Comparison of ENCODE assay signal across 8 mouse cellular contexts in the genomic region with DNA sequence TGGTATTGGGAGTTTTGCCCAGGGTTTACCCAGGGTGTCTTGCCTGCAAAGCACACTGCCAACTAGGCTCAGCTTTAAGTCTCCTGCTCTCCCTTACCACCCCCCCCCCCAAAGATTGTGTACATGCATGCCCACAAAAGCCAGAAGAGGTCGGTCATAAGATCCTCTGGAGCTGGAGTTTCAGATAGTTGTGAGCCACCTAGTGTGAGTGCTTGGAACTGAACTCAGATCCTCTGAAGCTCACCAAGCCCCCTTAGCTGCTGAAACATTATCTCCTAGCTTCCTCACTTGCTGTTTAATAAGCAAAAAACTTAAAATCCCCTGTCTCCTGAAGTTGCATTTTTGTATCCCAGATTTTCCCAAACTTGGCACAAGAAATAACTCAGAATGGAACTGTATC. TPM values are rescaled to one million over a fixed set of nuclear protein-coding genes. Genes with fewer than 3 reads are reported as not detected.
DNase-seq lines count a peak whose midpoint lies in the region; ATAC-seq and TF ChIP-seq lines count a peak whose summit lies in the region.

No protein-coding gene starts in this region.

- H3K27ac ChIP-seq in gastrocnemius, adult 2 months, result no peak overlapping the region
- H3K27ac ChIP-seq in thymus, adult 2 months (ENCODE audit: control insufficient read depth, insufficient read depth, low read length), result no peak overlapping the region
- no peak overlapping the region for H3K27ac ChIP-seq in kidney, postnatal 0 days

- H3K9ac ChIP-seq in kidney, postnatal 0 days (ENCODE audit: low read depth, low read length), result no peak overlapping the region

- 9% methylated on average over 1 of the region's 1 CpGs for WGBS in thymus, adult 2 months
- WGBS in kidney, postnatal 0 days, result 0% methylated on average over 1 of the region's 1 CpGs

- TF ChIP-seq POLR2A in thymus, adult 2 months (IDR thresholded peaks at IDR 0.05; ENCODE audit: control insufficient read depth, extremely low read depth, insufficient read depth, low read length, poor library complexity), result no peak

- H3K4me3 ChIP-seq in gastrocnemius, adult 2 months, result no peak overlapping the region
- no peak overlapping the region for H3K4me3 ChIP-seq in thymus, adult 2 months (ENCODE audit: control insufficient read depth, insufficient read depth, low read length)
- H3K4me3 ChIP-seq in kidney, postnatal 0 days (replicated peaks; ENCODE audit: low read depth, low read length), result no peak overlapping the region

- H3K4me1 ChIP-seq in thymus, adult 2 months (replicated peaks; ENCODE audit: control insufficient read depth, insufficient read depth, low read length), result no peaks in the 10 kb centered on the region
- H3K4me1 ChIP-seq in kidney, postnatal 0 days (replicated peaks; ENCODE audit: insufficient read depth, low read length), result no peaks in the 10 kb centered on the region

- no peaks in the 10 kb centered on the region for H3K27me3 ChIP-seq in thymus, adult 2 months (ENCODE audit: control insufficient read depth, insufficient read depth, low read length)
- H3K27me3 ChIP-seq in kidney, postnatal 0 days (ENCODE audit: insufficient read depth, low read length), result no peaks in the 10 kb centered on the region

- TF ChIP-seq CTCF in gastrocnemius, adult 2 months (IDR thresholded peaks at IDR 0.05), result peak; percentile 66
- TF ChIP-seq CTCF in thymus, adult 2 months (IDR thresholded peaks at IDR 0.05; ENCODE audit: borderline replicate concordance, control insufficient read depth, extremely low read depth, insufficient read depth, low read length, poor library complexity), result no peak
- peak; percentile 72 for TF ChIP-seq CTCF in kidney, postnatal 0 days (IDR thresholded peaks at IDR 0.05; ENCODE audit: low read depth)

- intact Hi-C loops in gastrocnemius, adult 2 months (cut with DNase I), result loop anchor here (2.0 kb wide), 1 partner anchor 117 kb away; no protein-coding TSS in a partner anchor
- intact Hi-C loops in left cerebral cortex, postnatal 10 days (cut with DNase I), result no loop called here

- DNase-seq in gastrocnemius, adult 2 months, result no peak
- no peak for DNase-seq in gastrocnemius, adult 18-20 months (ENCODE audit: low spot score)
- DNase-seq in thymus, adult 2 months, result peak; percentile 35
- DNase-seq in thymus, adult 18-20 months, result no peak
- peak; percentile 74 for DNase-seq in kidney, postnatal 0 days (ENCODE audit: low spot score)
- DNase-seq in thymus, postnatal 25 days, result peak; percentile 42
- no peak for DNase-seq in left cerebral cortex, postnatal 10 days (ENCODE audit: extremely low spot score in 1 of 2, low spot score in 2 of 2)

- ATAC-seq in kidney, postnatal 0 days (replicated peaks; ENCODE audit: low FRiP score, low read depth), result no peak
- ATAC-seq in cerebellum, adult (ENCODE audit: insufficient number of reproducible peaks, low FRiP score, low TSS enrichment), result no peak

- H3K4me2 ChIP-seq in kidney, postnatal 0 days (ENCODE audit: low read length), result no peak overlapping the region

- H3K9me3 ChIP-seq in kidney, postnatal 0 days (replicated peaks; ENCODE audit: low read length), result no peaks in the 10 kb centered on the region

- H3K36me3 ChIP-seq in thymus, adult 2 months (ENCODE audit: control insufficient read depth, insufficient read depth, low read length), result 0 out of 2 replicates have a peak, but pooled peaks cover 8% of the 10 kb centered on the region
- H3K36me3 ChIP-seq in kidney, postnatal 0 days (ENCODE audit: insufficient read depth, low read length), result peaks cover 16% of the 10 kb centered on the region

RNA-seq across cellular contexts. Expression of gene Plekhb1, which starts 24.6 kb away (rescaled TPM):
- 10 to 100 TPM; 29.7 to 48.8 TPM for total RNA-seq in gastrocnemius, adult 2 months (2021)
- 100 to 1,000 TPM in 1 of 2 experiments, 10 to 100 TPM in 1; 76.1 to 103 TPM for total RNA-seq in gastrocnemius, adult 18-20 months (2021)
- polyA plus RNA-seq in thymus, adult 2 months (2012; rRNA removed), result 70.5 and 82.2 TPM in 2 replicates
- 4.6 and 5.1 TPM in 2 replicates for polyA plus RNA-seq in kidney, postnatal 0 days (2015; fragmentation: Nextera tagmentation; extraction: Ambion mirVana)
- total RNA-seq in left cerebral cortex, postnatal 10 days (2021), result 10 to 100 TPM; 27.2 to 30.9 TPM

RNA-seq across cellular contexts. Expression of gene Mrpl48, which starts 29.6 kb away (rescaled TPM):
- total RNA-seq in gastrocnemius, adult 2 months (2021), result 10 to 100 TPM; 55.0 to 60.2 TPM
- total RNA-seq in gastrocnemius, adult 18-20 months (2021), result 10 to 100 TPM; 54.7 to 60.4 TPM
- 11.3 and 12.2 TPM in 2 replicates for polyA plus RNA-seq in thymus, adult 2 months (2012; rRNA removed)
- 105 and 107 TPM in 2 replicates for polyA plus RNA-seq in kidney, postnatal 0 days (2015; fragmentation: Nextera tagmentation; extraction: Ambion mirVana)
- total RNA-seq in left cerebral cortex, postnatal 10 days (2021), result 10 to 100 TPM; 48.5 to 55.5 TPM

RNA-seq across cellular contexts. Expression of gene Rab6a, which starts 30.4 kb away (rescaled TPM):
- total RNA-seq in gastrocnemius, adult 2 months (2021), result 10 to 100 TPM; 64.9 to 67.6 TPM
- 10 to 100 TPM; 65.5 to 68.8 TPM for total RNA-seq in gastrocnemius, adult 18-20 months (2021)
- polyA plus RNA-seq in thymus, adult 2 months (2012; rRNA removed), result 25.9 and 36.9 TPM in 2 replicates
- polyA plus RNA-seq in kidney, postnatal 0 days (2015; fragmentation: Nextera tagmentation; extraction: Ambion mirVana), result 90.7 and 94.6 TPM in 2 replicates
- 100 to 1,000 TPM; 386 to 392 TPM for total RNA-seq in left cerebral cortex, postnatal 10 days (2021)

Comparison
In these comparisons a context has a peak if more than half of its experiments do, and no peak if none do; other contexts are left out.
1. DNase-seq: peak in thymus, adult 2 months (single experiment), kidney, postnatal 0 days (single experiment) and thymus, postnatal 25 days (single experiment); none in gastrocnemius, adult 2 months (single experiment), gastrocnemius, adult 18-20 months (single experiment), thymus, adult 18-20 months (0 of 2) and left cerebral cortex, postnatal 10 days (0 of 2).
2. RNA of gene Rab6a, which starts 30.4 kb away (total RNA-seq): 386 to 392 TPM in left cerebral cortex, postnatal 10 days; 65.5 to 68.8 TPM in gastrocnemius, adult 18-20 months and 64.9 to 67.6 TPM in gastrocnemius, adult 2 months; every median in the first group is over 4 times any median in the second.